Mouse (Mus musculus): ENCODE results near the gene Zfp628.
"Not testable (repeated sequence)": the region's sequence is repeated elsewhere in the genome, so short reads cannot be mapped to it uniquely, and the experiment has no call there.

GRCm38 (mm10) chr7:4879036-4879435 lies 36.0 kb upstream of the Zfp628 start:
- not testable (repeated sequence) for TF ChIP-seq POLR2A (IDR thresholded peaks at IDR 0.05; ENCODE audit: low read depth, low read length); CTCF (conservative IDR thresholded peaks at IDR 0.05; ENCODE audit: insufficient read depth, insufficient read length, low read depth, low read length)
